ENCODE assay signal across 8 mouse cellular contexts in genomic region chr1:33813495-33813867, GRCm38 (mm10). TPM values are rescaled to one million over a fixed set of nuclear protein-coding genes. Genes with fewer than 3 reads are reported as not detected.
DNase-seq lines count a peak whose midpoint lies in the region; ATAC-seq and TF ChIP-seq lines count a peak whose summit lies in the region.

No protein-coding gene starts in this region.

- no peaks in the 10 kb centered on the region; the same call in 1 of the 2 replicates for H3K9me3 ChIP-seq in lung, embryonic 14.5 days (ENCODE audit: low read depth, low read length)
- no peaks in the 10 kb centered on the region for H3K9me3 ChIP-seq in forebrain, embryonic 15.5 days
- H3K9me3 ChIP-seq in liver, embryonic 13.5 days (replicated peaks), result no peaks in the 10 kb centered on the region
- no peaks in the 10 kb centered on the region for H3K9me3 ChIP-seq in stomach, embryonic 15.5 days

- 0 out of 2 replicates have a peak, but pooled peaks have one; percentile 2 for ATAC-seq in lung, embryonic 14.5 days (ENCODE audit: insufficient read depth)
- peak; percentile 6; the same call in 1 of the 2 replicates for ATAC-seq in forebrain, embryonic 15.5 days (replicated peaks)
- peak; percentile 32; the same call in 1 of the 2 replicates for ATAC-seq in liver, embryonic 13.5 days (ENCODE audit: low read depth)
- ATAC-seq in stomach, embryonic 15.5 days (ENCODE audit: insufficient read depth, low FRiP score, low read depth), result no peak

- DNase-seq in lung, embryonic 14.5 days, result no peak
- no peak for DNase-seq in lung, postnatal 36 days
- DNase-seq in liver, embryonic 13.5 days, result no peak
- no peak for DNase-seq in frontal cortex, postnatal 10 days (ENCODE audit: low spot score in 2 of 2)
- no peak for DNase-seq in urinary bladder, postnatal 4 days (ENCODE audit: low spot score in 2 of 2)

- peak overlapping the region; percentile 93 for H3K27ac ChIP-seq in lung, embryonic 14.5 days (ENCODE audit: low read depth)
- H3K27ac ChIP-seq in bone marrow macrophage, adult 2 months (ENCODE audit: insufficient read depth, low read depth, low read length), result peak overlapping the region; percentile 50
- H3K27ac ChIP-seq in forebrain, embryonic 15.5 days (replicated peaks), result peak overlapping the region; percentile 88
- H3K27ac ChIP-seq in liver, embryonic 13.5 days, result peak overlapping the region; percentile 84
- H3K27ac ChIP-seq in stomach, embryonic 15.5 days, result peak overlapping the region; percentile 92

- TF ChIP-seq POLR2A in bone marrow macrophage, adult 2 months (IDR thresholded peaks at IDR 0.05; ENCODE audit: borderline replicate concordance, low read depth, low read length), result no peak

- H3K4me3 ChIP-seq in lung, embryonic 14.5 days (ENCODE audit: low read depth, low read length), result peak overlapping the region; percentile 89
- H3K4me3 ChIP-seq in bone marrow macrophage, adult 2 months (ENCODE audit: insufficient read depth, low read length), result peak overlapping the region; percentile 98
- H3K4me3 ChIP-seq in forebrain, embryonic 15.5 days, result peak overlapping the region; percentile 55
- peak overlapping the region; percentile 86 for H3K4me3 ChIP-seq in liver, embryonic 13.5 days (replicated peaks)
- peak overlapping the region; percentile 96 for H3K4me3 ChIP-seq in stomach, embryonic 15.5 days (replicated peaks)

- H3K9ac ChIP-seq in lung, embryonic 14.5 days, result peak overlapping the region; percentile 98
- H3K9ac ChIP-seq in forebrain, embryonic 15.5 days (replicated peaks), result peak overlapping the region; percentile 80
- peak overlapping the region; percentile 94 for H3K9ac ChIP-seq in liver, embryonic 13.5 days
- H3K9ac ChIP-seq in stomach, embryonic 15.5 days, result peak overlapping the region; percentile 82

- WGBS in lung, embryonic 14.5 days, result 7% methylated on average over 11 of the region's 11 CpGs
- 8% methylated on average over 11 of the region's 11 CpGs for WGBS in forebrain, embryonic 15.5 days
- 7% methylated on average over 11 of the region's 11 CpGs for WGBS in liver, embryonic 13.5 days (ENCODE audit: insufficient replicate concordance)
- 8% methylated on average over 11 of the region's 11 CpGs for WGBS in stomach, embryonic 15.5 days

- TF ChIP-seq CTCF in lung, embryonic 14.5 days (IDR thresholded peaks at IDR 0.05; ENCODE audit: low read depth), result no peak
- no peak for TF ChIP-seq CTCF in bone marrow macrophage, adult 2 months (IDR thresholded peaks at IDR 0.05; ENCODE audit: low read depth, low read length)

- peak overlapping the region; percentile 83 for H3K4me2 ChIP-seq in lung, embryonic 14.5 days
- peak overlapping the region; percentile 65 for H3K4me2 ChIP-seq in forebrain, embryonic 15.5 days (replicated peaks)
- H3K4me2 ChIP-seq in liver, embryonic 13.5 days, result peak overlapping the region; percentile 83
- H3K4me2 ChIP-seq in stomach, embryonic 15.5 days, result peak overlapping the region; percentile 56

- peaks cover 8% of the 10 kb centered on the region; the same call in 1 of the 2 replicates for H3K4me1 ChIP-seq in lung, embryonic 14.5 days (ENCODE audit: insufficient read depth)
- H3K4me1 ChIP-seq in bone marrow macrophage, adult 2 months (ENCODE audit: control insufficient read depth, insufficient read depth, low read length), result peaks cover 15% of the 10 kb centered on the region
- H3K4me1 ChIP-seq in forebrain, embryonic 15.5 days, result peaks cover 24% of the 10 kb centered on the region
- peaks cover 26% of the 10 kb centered on the region for H3K4me1 ChIP-seq in liver, embryonic 13.5 days (replicated peaks)
- H3K4me1 ChIP-seq in stomach, embryonic 15.5 days, result peaks cover 14% of the 10 kb centered on the region

- peaks cover 31% of the 10 kb centered on the region for H3K36me3 ChIP-seq in lung, embryonic 14.5 days (ENCODE audit: insufficient read depth)
- peaks cover 26% of the 10 kb centered on the region for H3K36me3 ChIP-seq in forebrain, embryonic 15.5 days
- peaks cover 32% of the 10 kb centered on the region for H3K36me3 ChIP-seq in liver, embryonic 13.5 days
- H3K36me3 ChIP-seq in stomach, embryonic 15.5 days, result peaks cover 11% of the 10 kb centered on the region; the same call in 1 of the 2 replicates

- no peaks in the 10 kb centered on the region for H3K27me3 ChIP-seq in lung, embryonic 14.5 days (ENCODE audit: insufficient read depth, low read length)
- H3K27me3 ChIP-seq in forebrain, embryonic 15.5 days, result no peaks in the 10 kb centered on the region
- H3K27me3 ChIP-seq in liver, embryonic 13.5 days, result no peaks in the 10 kb centered on the region
- H3K27me3 ChIP-seq in stomach, embryonic 15.5 days (replicated peaks), result no peaks in the 10 kb centered on the region

RNA-seq across cellular contexts. Expression of gene Zfp451, which starts 0.9 kb away (rescaled TPM):
- polyA plus RNA-seq in lung, embryonic 14.5 days (2014; fragmentation: Nextera tagmentation; extraction: Ambion mirVana), result 32.4 and 34.3 TPM in 2 replicates
- 19.9 and 23.1 TPM in 2 replicates for polyA plus RNA-seq in bone marrow macrophage, adult 2 months (2012; ENCODE audit: insufficient read depth, insufficient read length, missing spikeins)
- polyA plus RNA-seq in forebrain, embryonic 15.5 days (2015; fragmentation: Nextera tagmentation; extraction: Ambion mirVana), result 44.4 and 47.0 TPM in 2 replicates
- polyA plus RNA-seq in liver, embryonic 13.5 days (2015; fragmentation: Nextera tagmentation; extraction: Ambion mirVana), result 6.3 and 7.3 TPM in 2 replicates
- polyA plus RNA-seq in stomach, embryonic 15.5 days (2015; fragmentation: Nextera tagmentation; extraction: Ambion mirVana), result 20.2 and 21.0 TPM in 2 replicates

RNA-seq across cellular contexts. Expression of gene Bag2, which starts 55.9 kb away (rescaled TPM):
- polyA plus RNA-seq in lung, embryonic 14.5 days (2014; fragmentation: Nextera tagmentation; extraction: Ambion mirVana), result 39.4 and 43.8 TPM in 2 replicates
- 1.1 and 2.0 TPM in 2 replicates for polyA plus RNA-seq in bone marrow macrophage, adult 2 months (2012; ENCODE audit: insufficient read depth, insufficient read length, missing spikeins)
- 23.7 and 25.0 TPM in 2 replicates for polyA plus RNA-seq in forebrain, embryonic 15.5 days (2015; fragmentation: Nextera tagmentation; extraction: Ambion mirVana)
- 63.2 and 72.5 TPM in 2 replicates for polyA plus RNA-seq in liver, embryonic 13.5 days (2015; fragmentation: Nextera tagmentation; extraction: Ambion mirVana)
- 64.5 and 71.5 TPM in 2 replicates for polyA plus RNA-seq in stomach, embryonic 15.5 days (2015; fragmentation: Nextera tagmentation; extraction: Ambion mirVana)
